Mouse (Mus musculus) MEL (cell line): ENCODE results near the gene Tle1.

Experiments used
- BHLHE40 ChIP-seq: IDR thresholded peaks from 2 replicates; pipeline ENCODE4 v1.6.1; 2012; ENCODE audit warnings: low read depth, mild to moderate bottlenecking, inconsistent platforms, low read length, improper control_type of control experiment, borderline replicate concordance
- CTCF ChIP-seq, 3 experiments: IDR thresholded peaks in 2 of 3; conservative IDR thresholded peaks in 1 of 3; 2 replicates each; pipeline ENCODE4 v1.5.1; 2011 to 2012; ENCODE audit warnings: low read length in 3 of 3, low read depth in 2 of 3, mild to moderate bottlenecking in 2 of 3, improper control_type of control experiment in 1 of 3, inconsistent platforms in 1 of 3, mixed read lengths in 1 of 3, moderate library complexity in 1 of 3; ENCODE audit not compliant: control insufficient read depth in 1 of 3, insufficient read depth in 1 of 3, poor library complexity in 1 of 3, severe bottlenecking in 1 of 3
- ELF1 ChIP-seq: IDR thresholded peaks from 2 replicates; pipeline ENCODE4 v1.6.1; 2014; ENCODE audit warnings: low read depth, mild to moderate bottlenecking, inconsistent platforms, low read length, improper control_type of control experiment, moderate library complexity
- GATA1 ChIP-seq: IDR thresholded peaks from 2 replicates; pipeline ENCODE4 v1.6.1; 2011; ENCODE audit warnings: low read depth, low read length, improper control_type of control experiment
- HCFC1 ChIP-seq: IDR thresholded peaks from 2 replicates; pipeline ENCODE4 v1.6.1; 2012; ENCODE audit warnings: low read depth, mild to moderate bottlenecking, inconsistent platforms, low read length, improper control_type of control experiment, moderate library complexity
- POLR2A ChIP-seq, 2 experiments: IDR thresholded peaks; 2 replicates each; pipeline ENCODE4 v1.6.1; 2011 to 2012; ENCODE audit warnings: low read length in 2 of 2, mild to moderate bottlenecking in 2 of 2, control low read depth in 1 of 2, improper control_type of control experiment in 1 of 2, low read depth in 1 of 2, moderate library complexity in 1 of 2; ENCODE audit not compliant: control insufficient read depth in 1 of 2, insufficient read depth in 1 of 2, poor library complexity in 1 of 2
- POLR2AphosphoS2 ChIP-seq: IDR thresholded peaks from 2 replicates; pipeline ENCODE4 v1.6.1; 2011; ENCODE audit warnings: low read length, improper control_type of control experiment
- RCOR1 ChIP-seq: IDR thresholded peaks from 2 replicates; pipeline ENCODE4 v1.6.1; 2012; ENCODE audit warnings: low read depth, mild to moderate bottlenecking, inconsistent platforms, low read length, improper control_type of control experiment
- TAL1 ChIP-seq: IDR thresholded peaks from 2 replicates; pipeline ENCODE4 v1.6.1; 2012; ENCODE audit warnings: mild to moderate bottlenecking, inconsistent platforms, low read length, moderate library complexity, mixed read lengths
- UBTF ChIP-seq: IDR thresholded peaks from 2 replicates; pipeline ENCODE4 v1.6.1; 2012; ENCODE audit warnings: low read depth, mild to moderate bottlenecking, inconsistent platforms, low read length, improper control_type of control experiment, moderate library complexity, borderline replicate concordance; ENCODE audit not compliant: insufficient read depth
- USF1 ChIP-seq: IDR thresholded peaks from 2 replicates; pipeline ENCODE4 v1.6.1; 2014; ENCODE audit warnings: low read depth, mild to moderate bottlenecking, inconsistent platforms, low read length, improper control_type of control experiment, moderate library complexity
- ZC3H11A ChIP-seq: IDR thresholded peaks from 2 replicates; pipeline ENCODE4 v1.6.1; 2012; ENCODE audit warnings: low read depth, mild to moderate bottlenecking, inconsistent platforms, low read length, improper control_type of control experiment
- ZMIZ1 ChIP-seq: IDR thresholded peaks from 2 replicates; pipeline ENCODE4 v1.6.1; 2012; ENCODE audit warnings: low read depth, mild to moderate bottlenecking, inconsistent platforms, low read length, improper control_type of control experiment, moderate library complexity

DNA sequence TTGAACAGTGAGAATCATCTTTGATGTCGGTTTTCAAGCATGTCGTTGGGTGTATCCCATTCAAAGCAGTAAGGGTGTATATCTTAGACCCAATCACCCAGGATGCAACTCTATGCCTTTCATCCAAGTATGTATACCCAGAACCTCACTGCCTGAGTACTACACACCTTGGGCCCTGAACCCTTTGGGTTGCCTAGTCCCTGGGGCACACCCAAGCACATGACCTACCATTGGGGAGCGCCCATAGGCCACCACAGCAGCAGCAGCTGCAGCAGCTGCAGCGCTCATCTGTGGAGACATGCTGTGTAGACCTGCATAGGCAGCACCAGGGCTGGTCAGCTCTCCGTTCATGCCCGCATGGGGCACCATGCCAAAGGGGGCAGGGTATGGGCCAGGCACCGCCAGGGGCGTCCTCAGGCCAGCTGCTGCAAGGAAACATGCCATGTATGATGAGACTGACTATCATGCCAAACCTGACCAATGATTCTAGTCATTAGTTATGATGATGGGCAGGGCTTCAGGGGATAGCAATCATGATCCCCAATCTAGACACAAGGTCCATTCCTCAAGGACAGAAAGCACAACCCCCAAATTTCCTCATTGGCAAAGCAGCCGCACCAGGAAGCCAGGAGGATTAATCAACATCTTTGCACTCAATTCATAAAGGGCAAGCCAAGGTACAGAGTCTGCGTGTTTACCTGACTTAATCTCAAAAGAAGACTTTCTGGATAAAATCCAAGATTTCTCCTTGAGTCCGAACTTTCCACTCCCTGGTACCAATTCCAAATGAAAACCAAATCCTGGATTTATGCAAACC lies 62.2 kb downstream of the Tle1 start:
- no peak for TF ChIP-seq ELF1
- no peak for TF ChIP-seq UBTF
- TF ChIP-seq CTCF (IDR thresholded peaks at IDR 0.05 in 2 of 3, conservative IDR thresholded peaks at IDR 0.05 in 1 of 3; ENCODE audit: control insufficient read depth in 1 of 3, insufficient read depth in 1 of 3, low read depth in 2 of 3, low read length in 3 of 3, poor library complexity in 1 of 3, severe bottlenecking in 1 of 3) = no peak
- TF ChIP-seq TAL1 = no peak
- TF ChIP-seq ZMIZ1 = no peak
- no peak for TF ChIP-seq ZC3H11A
- no peak for TF ChIP-seq BHLHE40
- no peak for TF ChIP-seq GATA1
- no peak for TF ChIP-seq USF1
- no peak for TF ChIP-seq POLR2AphosphoS2
- TF ChIP-seq RCOR1 = no peak
- TF ChIP-seq POLR2A (IDR thresholded peaks at IDR 0.05; ENCODE audit: control insufficient read depth in 1 of 2, insufficient read depth in 1 of 2, low read depth in 1 of 2, low read length in 2 of 2, poor library complexity in 1 of 2) = no peak
- TF ChIP-seq HCFC1 = no peak
